Mouse (Mus musculus): ENCODE measurements at regions not wholly inside any gene's neighbourhood (a gene's known extent, or its start where the extent isn't known, plus 50 kb on each side); places are given as distances from the start of the nearest gene placed in this dataset.
"Not testable (repeated sequence)": the region's sequence is repeated elsewhere in the genome, so short reads cannot be mapped to it uniquely, and the experiment has no call there.

- DNase-seq: no peak
These were observed 1914.7 kb downstream of the Efna5 start for GRCm38 (mm10) chr17:60966401-60966800.

- no peak for DNase-seq
These were observed 1915.5 kb downstream of the Efna5 start for GRCm38 (mm10) chr17:60965660-60966059.

- DNase-seq: peak; percentile 41
These were observed 1929.7 kb downstream of the Efna5 start for GRCm38 (mm10) chr17:60951464-60951863.

- no peak for DNase-seq
These were observed 1924.8 kb upstream of the Nudt12 start for GRCm38 (mm10) chr17:60937754-60938508.

GRCm38 (mm10) chr17:60934223-60934622, 1921.1 kb upstream of the Nudt12 start:
- no peak for DNase-seq

- no peak for DNase-seq
These were observed 1912.7 kb upstream of the Nudt12 start for GRCm38 (mm10) chr17:60925822-60926383.

- DNase-seq: not testable (repeated sequence)
These were observed 1869.5 kb upstream of the Nudt12 start for GRCm38 (mm10) chr17:60882721-60883120.

- no peak for DNase-seq
These were observed 1844.3 kb upstream of the Nudt12 start for GRCm38 (mm10) chr17:60857445-60857844.

- no peak for DNase-seq
These were observed 1841.5 kb upstream of the Nudt12 start for GRCm38 (mm10) chr17:60854659-60855058.

- not testable (repeated sequence) for DNase-seq
These were observed 1825.6 kb upstream of the Nudt12 start for GRCm38 (mm10) chr17:60838794-60839193.

- DNase-seq: no peak
These were observed 1819.4 kb upstream of the Nudt12 start for GRCm38 (mm10) chr17:60832531-60832930.

GRCm38 (mm10) chr17:60830498-60830897, 1817.3 kb upstream of the Nudt12 start:
- no peak for DNase-seq

- DNase-seq: no peak
These were observed 1791.7 kb upstream of the Nudt12 start for GRCm38 (mm10) chr17:60804715-60805449.

GRCm38 (mm10) chr17:60762270-60762669, 1749.1 kb upstream of the Nudt12 start:
- DNase-seq: no peak

- no peak for DNase-seq
These were observed 1747.9 kb upstream of the Nudt12 start for GRCm38 (mm10) chr17:60761100-60761499.

GRCm38 (mm10) chr17:60742856-60743255, 1729.7 kb upstream of the Nudt12 start:
- DNase-seq: no peak

- DNase-seq: no peak
These were observed 1725.0 kb upstream of the Nudt12 start for GRCm38 (mm10) chr17:60738211-60738610.

- DNase-seq: no peak
These were observed 1707.0 kb upstream of the Nudt12 start for GRCm38 (mm10) chr17:60720138-60720537.

- no peak for DNase-seq
These were observed 1704.9 kb upstream of the Nudt12 start for GRCm38 (mm10) chr17:60717931-60718621.

GRCm38 (mm10) chr17:60717494-60717893, 1704.3 kb upstream of the Nudt12 start:
- no peak for DNase-seq
